Mouse (Mus musculus) forelimb bud, embryonic 11.5 days (tissue): ENCODE measurements around the gene Inka2.
A peak's percentile ranks its signal among the peaks of the same experiment; 100 is the strongest.

Experiments used
- DNase-seq: peaks from one replicate; pipeline ENCODE4 v3.0.0-alpha.2; 2012; ENCODE audit warnings: low read depth, low spot score

Gene Inka2

GRCm38 (mm10) chr3:105704031-105705008 is at the start of gene Inka2:
Inka2 (plus strand) TSS chr3:105704599.
- DNase-seq, result peak; percentile 89

- DNase-seq, result no peak
Observed at GRCm38 (mm10) chr3:105655031-105655585, 49.3 kb upstream of the Inka2 start.

GRCm38 (mm10) chr3:105660530-105660929 is 43.9 kb upstream of the Inka2 start:
- DNase-seq, result no peak

- no peak for DNase-seq
Observed at GRCm38 (mm10) chr3:105663043-105663442, 41.4 kb upstream of the Inka2 start.

GRCm38 (mm10) chr3:105665105-105665765 is 39.2 kb upstream of the Inka2 start:
- no peak for DNase-seq

- no peak for DNase-seq
Observed at GRCm38 (mm10) chr3:105666996-105667523, 37.3 kb upstream of the Inka2 start.

GRCm38 (mm10) chr3:105668161-105668560 is 36.2 kb upstream of the Inka2 start:
- no peak for DNase-seq

- DNase-seq, result no peak
Observed at GRCm38 (mm10) chr3:105669776-105670175, 34.6 kb upstream of the Inka2 start.

GRCm38 (mm10) chr3:105670801-105671200 is 33.6 kb upstream of the Inka2 start:
- DNase-seq, result no peak

GRCm38 (mm10) chr3:105674595-105675218 is 29.7 kb upstream of the Inka2 start:
- DNase-seq, result peak; percentile 87

- DNase-seq, result no peak
Observed at GRCm38 (mm10) chr3:105675932-105676331, 28.5 kb upstream of the Inka2 start.

- DNase-seq, result no peak
Observed at GRCm38 (mm10) chr3:105680346-105680745, 24.1 kb upstream of the Inka2 start.

GRCm38 (mm10) chr3:105686394-105687323 is 17.7 kb upstream of the Inka2 start:
- DNase-seq, result no peak

GRCm38 (mm10) chr3:105687324-105688060 is 16.9 kb upstream of the Inka2 start, which contains the start of gene Ddx20:
Ddx20 (minus strand) TSS chr3:105687574.
- DNase-seq, result peak; percentile 97

GRCm38 (mm10) chr3:105688536-105688935 is 15.9 kb upstream of the Inka2 start:
- no peak for DNase-seq

GRCm38 (mm10) chr3:105693327-105694080 is 10.9 kb upstream of the Inka2 start:
- DNase-seq, result no peak

- DNase-seq, result no peak
Observed at GRCm38 (mm10) chr3:105695476-105696386, 8.7 kb upstream of the Inka2 start.
